Mouse (Mus musculus): ENCODE results near the gene Gm19965. TPM values are rescaled to one million over a fixed set of nuclear protein-coding genes. Genes with fewer than 3 reads are reported as not detected.

Gene Gm19965
- not detected for total RNA-seq (2021)
- long read RNA-seq, experiment 1: 0 reads
- long read RNA-seq, experiment 2: 0 reads

- no peak for DNase-seq (ENCODE audit: low spot score)
Observed at GRCm38 (mm10) chr1:116802683-116803082, at the start of gene Gm19965. Gene Gm19965 (plus strand): TSS chr1:116802983.

DNA sequence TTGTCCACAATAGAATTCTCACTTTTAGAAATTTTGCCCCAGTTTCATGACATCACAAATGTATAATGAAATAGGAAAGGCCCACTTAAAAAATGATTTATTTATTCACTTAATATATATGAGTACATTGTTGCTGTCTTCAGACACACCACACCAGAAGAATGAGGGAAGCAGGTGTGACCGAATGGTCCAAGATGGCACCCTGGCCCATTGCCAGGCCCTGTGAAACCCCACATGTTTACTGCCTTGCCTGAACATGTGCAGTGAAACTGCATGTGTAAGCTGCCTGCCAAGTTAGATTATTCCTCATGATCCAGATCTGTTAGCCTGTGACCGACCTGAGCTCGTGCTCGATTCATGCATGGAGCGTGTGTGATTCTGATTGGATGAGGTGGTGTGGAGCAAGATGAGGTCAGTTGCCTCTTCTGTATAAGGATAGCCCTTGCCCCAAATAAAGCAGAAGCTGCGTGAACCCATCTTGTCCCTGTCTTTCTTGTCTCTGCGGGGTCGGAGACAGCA, 20.3 kb upstream of the Gm19965 start:
- no peak for DNase-seq (ENCODE audit: low spot score)

Data from gastrocnemius, adult 18-20 months (tissue).